Comparison of ENCODE assay signal across 9 mouse cellular contexts in genomic region chr5:122280422-122280826, GRCm38 (mm10). TPM values are rescaled to one million over a fixed set of nuclear protein-coding genes. Genes with fewer than 3 reads are reported as not detected.
DNase-seq lines count a peak whose midpoint lies in the region; ATAC-seq and TF ChIP-seq lines count a peak whose summit lies in the region.
"Had no signal": no experiment of that assay in that cellular context is flagged by ENCODE, and none has a peak within 500 bp of the region (broad histone marks: within the 10 kb centered on the region; RNA-seq: fewer than 3 reads in every experiment).

No protein-coding gene starts in this region.

- 0 out of 2 replicates have a peak, but pooled peaks cover 2% of the 10 kb centered on the region for H3K36me3 ChIP-seq in heart, adult 2 months (ENCODE audit: control insufficient read depth, insufficient read depth, low read length)
- H3K36me3 ChIP-seq in neural tube, embryonic 13.5 days, result no peaks in the 10 kb centered on the region
- no peaks in the 10 kb centered on the region for H3K36me3 ChIP-seq in liver, embryonic 16.5 days (ENCODE audit: control insufficient read depth, insufficient read depth)

- WGBS in heart, adult 2 months, result 23% methylated on average over 6 of the region's 6 CpGs
- WGBS in neural tube, embryonic 13.5 days, result 65% methylated on average over 6 of the region's 6 CpGs
- WGBS in liver, embryonic 16.5 days (ENCODE audit: insufficient replicate concordance), result 33% methylated on average over 6 of the region's 6 CpGs
- WGBS in cerebellum, adult 2 months, result 54% methylated on average over 6 of the region's 6 CpGs

- intact Hi-C loops in heart, adult 2 months (cut with DNase I), result loop anchor here (2.0 kb wide), 1 partner anchor 16 kb away; the partner anchor contains the start of gene Tctn1

- peaks cover 5% of the 10 kb centered on the region for H3K4me1 ChIP-seq in heart, adult 2 months (ENCODE audit: control insufficient read depth, insufficient read depth, low read length)
- peaks cover 4% of the 10 kb centered on the region for H3K4me1 ChIP-seq in neural tube, embryonic 13.5 days (replicated peaks)
- peaks cover 18% of the 10 kb centered on the region for H3K4me1 ChIP-seq in liver, embryonic 16.5 days (ENCODE audit: control insufficient read depth, low read depth, low read length)
- H3K4me1 ChIP-seq in cerebellum, adult 2 months (ENCODE audit: control insufficient read depth, insufficient read depth, low read length), result peaks cover 5% of the 10 kb centered on the region; the same call in 1 of the 2 replicates

- DNase-seq in heart, adult 2 months, result no peak
- DNase-seq in heart, adult 8-10 months (ENCODE audit: low spot score), result no peak
- DNase-seq in neural tube, embryonic 10.5 days (ENCODE audit: extremely low spot score, low spot score), result no peak
- DNase-seq in yolk sac, embryonic 10.5 days (ENCODE audit: low spot score), result peak; percentile 66
- no peak for DNase-seq in cerebellum, adult 2 months
- DNase-seq: adrenal gland, postnatal 25 days had no signal

- H3K9me3 ChIP-seq in neural tube, embryonic 13.5 days, result no peaks in the 10 kb centered on the region
- no peaks in the 10 kb centered on the region for H3K9me3 ChIP-seq in liver, embryonic 16.5 days (replicated peaks; ENCODE audit: control insufficient read depth, low read length)

- TF ChIP-seq POLR2A in heart, adult 2 months (IDR thresholded peaks at IDR 0.05; ENCODE audit: insufficient read depth, low read depth, low read length), result no peak
- TF ChIP-seq POLR2A in cerebellum, adult 2 months (IDR thresholded peaks at IDR 0.05; ENCODE audit: borderline replicate concordance, insufficient read depth, low read length), result no peak

- ATAC-seq in neural tube, embryonic 13.5 days (ENCODE audit: low read depth), result no peak
- ATAC-seq in liver, embryonic 16.5 days (ENCODE audit: low read depth), result no peak
- no peak for ATAC-seq in erythroblast, adult 5-6 weeks (replicated peaks; ENCODE audit: low FRiP score, poor library complexity, severe bottlenecking)

- peak overlapping the region; percentile 54 for H3K27ac ChIP-seq in heart, adult 2 months
- H3K27ac ChIP-seq in neural tube, embryonic 13.5 days (replicated peaks), result no peak overlapping the region
- 0 out of 2 replicates have a peak overlapping the region, but pooled peaks have one; percentile 0 for H3K27ac ChIP-seq in liver, embryonic 16.5 days (ENCODE audit: low read length)
- H3K27ac ChIP-seq in cerebellum, adult 2 months (ENCODE audit: insufficient read depth, low read length), result no peak overlapping the region

- 0 out of 2 replicates have a peak overlapping the region, but pooled peaks have one; percentile 10 for H3K9ac ChIP-seq in heart, adult 2 months (ENCODE audit: low read depth, low read length)
- no peak overlapping the region for H3K9ac ChIP-seq in neural tube, embryonic 13.5 days
- no peak overlapping the region for H3K9ac ChIP-seq in liver, embryonic 16.5 days (ENCODE audit: low read depth, low read length)

- H3K4me3 ChIP-seq in heart, adult 2 months, result no peak overlapping the region
- no peak overlapping the region for H3K4me3 ChIP-seq in neural tube, embryonic 13.5 days
- no peak overlapping the region for H3K4me3 ChIP-seq in liver, embryonic 16.5 days (ENCODE audit: low read depth, low read length)
- H3K4me3 ChIP-seq in cerebellum, adult 2 months (replicated peaks; ENCODE audit: insufficient read depth, low read depth, low read length), result no peak overlapping the region

- H3K4me2 ChIP-seq in neural tube, embryonic 13.5 days, result peak overlapping the region; percentile 28; the same call in 1 of the 2 replicates
- H3K4me2 ChIP-seq in liver, embryonic 16.5 days (ENCODE audit: low read depth, low read length), result no peak overlapping the region

- TF ChIP-seq CTCF in heart, adult 2 months (IDR thresholded peaks at IDR 0.05), result peak; percentile 33; the same call in 1 of the 2 replicates
- no peak for TF ChIP-seq CTCF in cerebellum, adult 2 months (IDR thresholded peaks at IDR 0.05; ENCODE audit: borderline replicate concordance, insufficient read depth, low read depth, low read length)

- peaks cover 5% of the 10 kb centered on the region for H3K79me2 ChIP-seq in heart, adult 2 months (replicated peaks; ENCODE audit: control insufficient read depth, insufficient read depth, low read length)

- no peaks in the 10 kb centered on the region for H3K27me3 ChIP-seq in heart, adult 2 months (ENCODE audit: control insufficient read depth, insufficient read depth, low read length)
- H3K27me3 ChIP-seq in neural tube, embryonic 13.5 days, result peaks cover 4% of the 10 kb centered on the region; the same call in 1 of the 2 replicates
- H3K27me3 ChIP-seq in liver, embryonic 16.5 days (ENCODE audit: control insufficient read depth, insufficient read depth, low read depth, low read length), result peaks cover 5% of the 10 kb centered on the region; the same call in 1 of the 2 replicates
- H3K27me3 ChIP-seq in cerebellum, adult 2 months (ENCODE audit: control insufficient read depth, insufficient read depth, low read length), result no peaks in the 10 kb centered on the region

- TF ChIP-seq EP300 in heart, adult 2 months (IDR thresholded peaks at IDR 0.05; ENCODE audit: insufficient read depth, low read depth, low read length), result no peak

RNA-seq across cellular contexts. Expression of gene Pptc7, which starts 3.7 kb away (rescaled TPM):
- total RNA-seq in heart, adult 2 months (2021), result 100 to 1,000 TPM; 108 to 133 TPM
- polyA plus RNA-seq in heart, adult 2 months (2012; rRNA removed), result 77.5 and 122 TPM in 2 replicates
- 100 to 1,000 TPM; 103 to 141 (median 121) TPM for total RNA-seq in heart, adult 8-10 months (2022)
- polyA plus RNA-seq in neural tube, embryonic 13.5 days (2015; fragmentation: Nextera tagmentation; extraction: Ambion mirVana), result 8.5 and 8.6 TPM in 2 replicates
- 3.4 and 4.1 TPM in 2 replicates for polyA plus RNA-seq in liver, embryonic 16.5 days (2015; fragmentation: Nextera tagmentation; extraction: Ambion mirVana)
- 2.1 and 2.9 TPM in 2 replicates for total RNA-seq in erythroblast, adult 5-6 weeks (2015; ENCODE audit: low replicate concordance)
- 1.4 and 4.0 TPM in 2 replicates for total RNA-seq in erythroblast, adult 5-6 weeks (2017; ENCODE audit: low replicate concordance)
- 46.4 and 48.4 TPM in 2 replicates for polyA plus RNA-seq in cerebellum, adult 2 months (2012; rRNA removed)

RNA-seq across cellular contexts. Expression of gene Tctn1, which starts 16.2 kb away (rescaled TPM):
- 1 to 10 TPM; 3.2 to 3.9 TPM for total RNA-seq in heart, adult 2 months (2021)
- polyA plus RNA-seq in heart, adult 2 months (2012; rRNA removed), result 9.4 and 9.8 TPM in 2 replicates
- total RNA-seq in heart, adult 8-10 months (2022), result 1 to 10 TPM; 3.5 to 5.1 (median 3.8) TPM
- polyA plus RNA-seq in neural tube, embryonic 13.5 days (2015; fragmentation: Nextera tagmentation; extraction: Ambion mirVana), result 4.1 and 4.8 TPM in 2 replicates
- polyA plus RNA-seq in liver, embryonic 16.5 days (2015; fragmentation: Nextera tagmentation; extraction: Ambion mirVana), result 0.74 and 0.78 TPM in 2 replicates
- total RNA-seq in erythroblast, adult 5-6 weeks (2015; ENCODE audit: low replicate concordance), result 0.42 TPM in 1 of 2 replicates, not detected in the other
- 3.6 and 5.9 TPM in 2 replicates for total RNA-seq in erythroblast, adult 5-6 weeks (2017; ENCODE audit: low replicate concordance)
- 28.6 and 29.2 TPM in 2 replicates for polyA plus RNA-seq in cerebellum, adult 2 months (2012; rRNA removed)

Comparison
In these comparisons a context has a peak if more than half of its experiments do, and no peak if none do; other contexts are left out.
1. H3K27ac ChIP-seq: peak in heart, adult 2 months (single experiment) and liver, embryonic 16.5 days (single experiment); none in neural tube, embryonic 13.5 days (single experiment) and cerebellum, adult 2 months (single experiment).